Mouse (Mus musculus) left cerebral cortex, adult 18-20 months (tissue): ENCODE data around the gene P2ry14. TPM values are rescaled to one million over a fixed set of nuclear protein-coding genes. Genes with fewer than 3 reads are reported as not detected.
"Not testable (repeated sequence)": the region's sequence is repeated elsewhere in the genome, so short reads cannot be mapped to it uniquely, and the experiment has no call there.

Source experiments
- DNase-seq, 2 experiments: peaks; one replicate each; pipeline ENCODE4 v3.0.0; 2021 to 2022; ENCODE audit warnings: low spot score in 2 of 2, mixed read lengths in 1 of 2
- total RNA-seq, 2 experiments: library from RNA; stranded (reverse); gene quantifications; 2 replicates each; pipeline ENCODE4 v1.2.3; 2021

Gene P2ry14
- total RNA-seq, 2 experiments from 2014 or later = 2.4 to 2.9 TPM

- no peak for DNase-seq
Observed at GRCm38 (mm10) chr3:59149646-59150045, 3.8 kb downstream of the P2ry14 start.

GRCm38 (mm10) chr3:59145194-59145593, 8.2 kb downstream of the P2ry14 start:
- DNase-seq = no peak

GRCm38 (mm10) chr3:59141507-59142305, 11.7 kb downstream of the P2ry14 start:
- DNase-seq = no peak

- not testable (repeated sequence) for DNase-seq
Observed at GRCm38 (mm10) chr3:59140941-59141340, 12.5 kb downstream of the P2ry14 start.

- no peak for DNase-seq
Observed at GRCm38 (mm10) chr3:59140115-59140514, 13.3 kb downstream of the P2ry14 start.

- DNase-seq = no peak
Observed at GRCm38 (mm10) chr3:59139651-59140051, 13.8 kb downstream of the P2ry14 start.

GRCm38 (mm10) chr3:59138946-59139468, 14.4 kb downstream of the P2ry14 start:
- no peak for DNase-seq

GRCm38 (mm10) chr3:59135911-59136653, 17.3 kb downstream of the P2ry14 start:
- no peak for DNase-seq

- DNase-seq = no peak
Observed at GRCm38 (mm10) chr3:59133189-59133588, 20.2 kb downstream of the P2ry14 start.

GRCm38 (mm10) chr3:59131966-59132365, 21.5 kb downstream of the P2ry14 start:
- no peak for DNase-seq

- DNase-seq = no peak
Observed at GRCm38 (mm10) chr3:59131081-59131480, 22.3 kb downstream of the P2ry14 start.

GRCm38 (mm10) chr3:59130431-59130830, 23.0 kb downstream of the P2ry14 start:
- DNase-seq = no peak

GRCm38 (mm10) chr3:59129547-59129946, 23.9 kb downstream of the P2ry14 start:
- DNase-seq = no peak

GRCm38 (mm10) chr3:59128681-59129080, 24.7 kb downstream of the P2ry14 start:
- DNase-seq = no peak

GRCm38 (mm10) chr3:59125783-59126555, 27.4 kb downstream of the P2ry14 start:
- no peak for DNase-seq

- DNase-seq = no peak
Observed at GRCm38 (mm10) chr3:59125022-59125421, 28.4 kb downstream of the P2ry14 start.

GRCm38 (mm10) chr3:59121780-59122449, 31.5 kb downstream of the P2ry14 start:
- DNase-seq = no peak

- DNase-seq = no peak
Observed at GRCm38 (mm10) chr3:59121067-59121730, 32.2 kb downstream of the P2ry14 start.

- no peak for DNase-seq
Observed at GRCm38 (mm10) chr3:59113973-59114517, 39.4 kb downstream of the P2ry14 start.

GRCm38 (mm10) chr3:59113291-59113690, 40.1 kb downstream of the P2ry14 start:
- not testable (repeated sequence) for DNase-seq
